Mouse (Mus musculus) ES-E14 (cell line): ENCODE results near the gene Hmces.

Source experiments
- CHD2 ChIP-seq: IDR thresholded peaks from 2 replicates; pipeline ENCODE4 v1.6.1; 2014; ENCODE audit warnings: mild to moderate bottlenecking, low read depth, low read length, inconsistent platforms
- HCFC1 ChIP-seq: IDR thresholded peaks from 2 replicates; pipeline ENCODE4 v1.6.1; 2012; ENCODE audit warnings: low read length, inconsistent platforms, borderline replicate concordance; ENCODE audit not compliant: insufficient read depth
- MAFK ChIP-seq: IDR thresholded peaks from 2 replicates; pipeline ENCODE4 v1.6.1; 2014; ENCODE audit warnings: mild to moderate bottlenecking, low read depth, low read length, inconsistent platforms; ENCODE audit not compliant: insufficient read depth
- ZC3H11A ChIP-seq: IDR thresholded peaks from 2 replicates; pipeline ENCODE4 v1.6.1; 2012; ENCODE audit warnings: low read depth, mild to moderate bottlenecking, inconsistent platforms, low read length, borderline replicate concordance
- ZNF384 ChIP-seq: IDR thresholded peaks from 2 replicates; pipeline ENCODE4 v1.6.1; 2012; ENCODE audit warnings: low read depth, low read length, inconsistent platforms

DNA sequence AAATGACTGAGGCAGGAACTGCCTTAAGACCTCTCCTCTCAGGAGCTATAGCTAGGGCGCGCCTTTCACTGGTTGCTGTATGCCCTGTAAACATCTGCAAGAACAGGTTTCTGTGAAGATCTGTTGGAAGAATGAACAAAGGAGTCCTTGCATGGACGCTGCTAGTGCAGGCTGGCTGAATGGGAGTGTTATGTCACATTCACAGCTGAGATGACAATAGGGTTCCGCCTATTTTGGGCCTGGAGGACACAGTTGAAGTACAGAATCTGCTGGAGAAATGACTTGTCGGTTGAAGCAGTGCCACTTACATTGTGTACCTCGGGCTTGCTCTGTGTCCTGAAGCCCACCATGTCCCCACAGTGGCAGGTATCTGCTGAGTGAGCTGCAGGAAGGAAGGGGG lies 4.6 kb upstream of the Hmces start:
- no peak for TF ChIP-seq CHD2
- no peak for TF ChIP-seq ZC3H11A
- no peak for TF ChIP-seq MAFK
- no peak for TF ChIP-seq HCFC1
- TF ChIP-seq ZNF384 = no peak
